Mouse (Mus musculus): Measurements from ENCODE around the gene Rab11a.
"Not testable (repeated sequence)": the region's sequence is repeated elsewhere in the genome, so short reads cannot be mapped to it uniquely, and the experiment has no call there.

Gene Rab11a

GRCm38 (mm10) chr9:64693094-64693493 is 44.5 kb downstream of the Rab11a start:
- no peak for DNase-seq (ENCODE audit: low spot score)

GRCm38 (mm10) chr9:64691176-64691575 is 46.4 kb downstream of the Rab11a start:
- DNase-seq (ENCODE audit: low spot score) = no peak

GRCm38 (mm10) chr9:64690771-64691170 is 46.8 kb downstream of the Rab11a start:
- no peak for DNase-seq (ENCODE audit: low spot score)

GRCm38 (mm10) chr9:64688015-64688394 is 49.6 kb downstream of the Rab11a start:
- DNase-seq (ENCODE audit: low spot score) = no peak

GRCm38 (mm10) chr9:64687122-64688014 is 50.2 kb downstream of the Rab11a start:
- no peak for DNase-seq (ENCODE audit: low spot score)

GRCm38 (mm10) chr9:64671341-64672319 is 65.9 kb downstream of the Rab11a start:
- not testable (repeated sequence) for DNase-seq (ENCODE audit: low spot score)

GRCm38 (mm10) chr9:64668001-64668400 is 69.6 kb downstream of the Rab11a start:
- no peak for DNase-seq (ENCODE audit: low spot score)

GRCm38 (mm10) chr9:64667513-64667912 is 70.0 kb downstream of the Rab11a start:
- no peak for DNase-seq (ENCODE audit: low spot score)

GRCm38 (mm10) chr9:64666549-64666948 is 71.0 kb downstream of the Rab11a start:
- no peak for DNase-seq (ENCODE audit: low spot score)

Measured in layer of hippocampus, adult 9-10 months (tissue).